Mouse (Mus musculus) embryo, embryonic 11 days (tissue): ENCODE data around the gene Arhgef7.
"Not testable (repeated sequence)": the region's sequence is repeated elsewhere in the genome, so short reads cannot be mapped to it uniquely, and the experiment has no call there.

Experiments
- DNase-seq: peaks from one replicate; pipeline ENCODE4 v3.0.0-alpha.2; 2015

Arhgef7 gene

DNA sequence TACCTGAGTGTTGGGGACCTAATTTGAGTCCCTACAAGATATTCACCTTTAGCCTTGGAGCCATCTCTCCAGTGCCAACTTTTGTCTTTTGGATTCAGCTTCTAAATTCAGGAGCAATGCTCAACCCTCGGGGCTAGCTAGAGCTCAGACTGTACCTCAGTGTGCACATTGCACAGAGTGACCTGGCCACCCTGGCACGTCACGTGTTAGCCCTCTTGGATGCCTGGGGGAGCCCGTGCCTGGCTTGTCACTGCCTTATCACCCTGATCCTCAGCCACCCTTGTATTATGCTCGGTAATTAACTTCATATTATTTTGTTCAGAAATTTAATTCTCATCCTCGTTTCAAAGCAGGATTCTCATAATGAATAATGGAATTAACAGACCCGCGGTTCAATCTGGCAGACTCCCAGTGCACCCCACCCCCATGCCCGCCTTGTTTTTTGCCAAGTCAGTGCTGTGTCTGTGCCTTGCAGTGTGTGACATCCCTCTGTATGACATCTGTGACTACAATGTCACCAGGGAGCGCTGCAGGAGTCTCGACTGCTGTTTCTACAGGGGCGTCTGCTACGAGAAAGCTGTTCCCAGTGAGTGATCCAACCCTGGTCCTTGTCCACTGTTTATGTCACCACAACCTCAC, 116.3 kb downstream of the Arhgef7 start:
- DNase-seq, result no peak

- no peak for DNase-seq
Measured at GRCm38 (mm10) chr8:11844316-11844685, 116.8 kb downstream of the Arhgef7 start.

GRCm38 (mm10) chr8:11846807-11847206, 119.3 kb downstream of the Arhgef7 start:
- no peak for DNase-seq

DNA sequence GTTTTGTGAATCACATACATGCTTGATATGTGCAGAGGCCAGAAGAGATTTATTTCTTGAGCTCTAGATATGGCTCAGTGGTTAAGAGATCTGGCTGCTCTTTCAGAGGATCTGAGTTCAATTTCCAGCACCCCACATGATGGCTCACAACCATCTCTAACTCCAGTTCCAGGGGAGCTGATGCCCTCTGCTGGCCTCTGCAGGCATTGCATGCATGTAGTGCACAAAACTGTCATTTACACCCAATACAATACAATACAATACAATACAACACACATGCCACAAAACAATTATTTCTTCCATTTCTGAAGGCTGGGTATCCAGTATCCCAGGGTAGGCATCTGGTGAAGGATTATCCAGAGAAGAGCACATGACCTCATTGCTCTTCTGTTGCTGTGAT, 140.3 kb downstream of the Arhgef7 start:
- no peak for DNase-seq

- not testable (repeated sequence) for DNase-seq
Measured at GRCm38 (mm10) chr8:11874227-11874626, 146.7 kb downstream of the Arhgef7 start.

DNA sequence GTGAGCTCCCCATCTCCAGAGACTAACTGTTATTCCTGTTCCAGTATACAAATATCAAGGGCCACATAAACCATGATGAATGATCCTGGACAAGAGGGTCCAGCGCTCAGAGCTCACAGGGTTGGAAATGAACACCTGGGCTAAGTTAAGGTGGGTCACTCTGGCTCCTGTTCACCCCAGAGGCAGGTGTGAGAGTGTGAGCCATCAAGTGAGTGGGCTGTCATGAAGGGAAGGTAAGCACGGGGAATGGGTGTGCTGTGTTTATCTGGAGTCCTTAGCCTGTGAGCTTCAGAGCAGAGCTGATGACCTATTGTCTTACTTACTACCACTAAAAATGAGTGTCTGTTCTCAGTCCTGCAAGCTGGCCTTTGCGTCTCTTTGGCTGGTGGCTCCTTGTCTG, 157.1 kb downstream of the Arhgef7 start:
- no peak for DNase-seq
